Mouse (Mus musculus) hindbrain, postnatal 0 days (tissue): ENCODE measurements around the gene Crtc2. TPM values are rescaled to one million over a fixed set of nuclear protein-coding genes. Genes with fewer than 3 reads are reported as not detected.

ENCODE experiments used
- ATAC-seq: fragments of 200-750 bp; cut with Nextera tagmentation; 2 replicates; pipeline ENCODE4 v1.8.0; 2017; ENCODE audit warnings: mild to moderate bottlenecking, moderate TSS enrichment, moderate library complexity
- DNase-seq: peaks from one replicate; pipeline ENCODE4 v3.0.0-alpha.2; 2015; ENCODE audit warnings: low spot score
- H3K27ac ChIP-seq: fragments of 300-500 bp; sonication (generic); 2 replicates; pipeline ENCODE4 v1.5.1; 2014; ENCODE audit warnings: mild to moderate bottlenecking
- H3K27me3 ChIP-seq: fragments of 300-500 bp; sonication (generic); 2 replicates; pipeline ENCODE4 v1.6.1; 2014; ENCODE audit warnings: low read length, mixed read lengths; ENCODE audit not compliant: insufficient read depth
- H3K36me3 ChIP-seq: fragments of 300-500 bp; sonication (generic); 2 replicates; pipeline ENCODE4 v1.6.1; 2014; ENCODE audit warnings: low read length, mixed read lengths; ENCODE audit not compliant: insufficient read depth
- H3K4me1 ChIP-seq: fragments of 300-500 bp; sonication (generic); 2 replicates; pipeline ENCODE4 v1.6.1; 2014; ENCODE audit warnings: antibody characterized with exemption, low read length, mixed read lengths; ENCODE audit not compliant: insufficient read depth
- H3K4me2 ChIP-seq: fragments of 300-500 bp; sonication (generic); 2 replicates; pipeline ENCODE4 v1.6.1; 2014; ENCODE audit warnings: low read depth, mild to moderate bottlenecking, low read length, moderate library complexity, mixed read lengths
- H3K4me3 ChIP-seq: fragments of 300-500 bp; sonication (generic); 2 replicates; pipeline ENCODE4 v1.5.1; 2014; ENCODE audit warnings: low read length
- H3K9ac ChIP-seq: fragments of 300-500 bp; sonication (generic); replicated peaks from 2 replicates; pipeline ENCODE4 v1.6.1; 2014; ENCODE audit warnings: mild to moderate bottlenecking, low read length, moderate library complexity, mixed read lengths
- H3K9me3 ChIP-seq: fragments of 300-500 bp; sonication (generic); 2 replicates; pipeline ENCODE4 v1.6.1; 2016; ENCODE audit warnings: low read length, mixed read lengths
- CTCF ChIP-seq: IDR thresholded peaks from 2 replicates; pipeline ENCODE4 v1.5.1; 2016; ENCODE audit warnings: antibody characterized with exemption, control low read depth, low read depth
- WGBS: fragments of 180-500 bp; shearing (Covaris S2); extraction: QIAGEN DNeasy Blood & Tissue Kit; methylation state at CpG from one replicate; pipeline ENCODE4 v1.1.7; 2014; 5-methylcytosine and 5-hydroxymethylcytosine counted together
- microRNA-seq, 2 experiments: library from miRNA; unstranded; fragments of <30 nt; microRNA quantifications; one replicate each; pipeline ENCODE4; 2016
- polyA plus RNA-seq: library from polyadenylated mRNA; unstranded; fragments of >200 nt; fragmentation: Nextera tagmentation; extraction: Ambion mirVana; gene quantifications from 2 replicates; pipeline ENCODE4 v1.2.1, GENCODE M21; 2015
- total RNA-seq: library from RNA; depleted of rRNA; stranded (reverse); fragments of >200 nt; gene quantifications from 2 replicates; pipeline ENCODE4 v1.2.3, GENCODE M21; 2014; rRNA removed

Crtc2 gene
- total and polyA plus RNA-seq, 2 experiments from 2014 or later, result 15.4 to 27.0 TPM

DNA sequence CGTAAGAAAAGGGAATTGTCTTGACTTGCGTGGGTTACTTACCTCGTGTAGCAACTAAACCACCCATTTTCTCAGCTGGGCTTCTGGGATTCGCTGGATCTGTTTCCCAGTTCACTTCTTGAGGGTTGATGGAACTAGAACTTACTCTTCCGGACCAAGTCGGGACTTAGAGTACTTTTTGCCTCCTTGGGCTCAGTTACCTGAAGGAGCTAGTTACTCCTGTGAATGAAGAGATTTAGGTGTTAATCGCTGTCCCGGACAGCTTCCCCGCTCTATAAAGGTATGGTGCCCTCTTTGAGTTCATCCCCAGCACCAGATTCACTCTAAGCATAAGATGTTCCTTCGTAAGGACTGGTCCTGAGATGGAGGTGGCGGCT is 40.1 kb downstream of the Crtc2 start:
- H3K27me3 ChIP-seq, result no peaks in the 10 kb centered on the region
- H3K4me1 ChIP-seq, result peaks cover 12% of the 10 kb centered on the region; the same call in 1 of the 2 replicates
- H3K36me3 ChIP-seq, result no peaks in the 10 kb centered on the region
- H3K27ac ChIP-seq, result peak overlapping the region; percentile 96; the same call in 1 of the 2 replicates
- H3K9ac ChIP-seq, result peak overlapping the region; percentile 95
- WGBS, result 2% methylated on average over 11 of the region's 11 CpGs
- peak overlapping the region; percentile 80 for H3K4me3 ChIP-seq
- no peak for TF ChIP-seq CTCF
- ATAC-seq, result no peak
- no peaks in the 10 kb centered on the region for H3K9me3 ChIP-seq
- H3K4me2 ChIP-seq, result peak overlapping the region; percentile 92
- DNase-seq, result peak; percentile 17

DNA sequence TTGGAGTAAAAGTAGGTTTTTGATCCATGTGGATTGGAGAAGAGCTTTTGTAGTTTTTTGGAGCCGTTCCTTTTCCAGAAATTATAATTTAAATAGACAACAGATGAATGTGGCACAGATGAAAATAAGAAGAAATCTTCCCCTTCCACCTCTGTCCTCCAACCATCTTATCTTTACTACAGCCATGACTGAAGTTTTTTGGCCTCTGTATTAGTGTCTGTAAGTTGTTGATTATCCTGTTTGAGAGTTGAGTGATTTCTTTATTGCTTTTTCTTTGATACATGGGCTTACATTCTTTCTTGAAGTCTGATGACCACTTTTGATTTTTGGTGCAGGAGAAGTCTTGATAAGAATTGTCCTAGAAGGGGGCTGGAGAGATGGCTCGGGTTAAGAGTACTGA is 40.7 kb downstream of the Crtc2 start:
- no peaks in the 10 kb centered on the region for H3K36me3 ChIP-seq
- no peak for TF ChIP-seq CTCF
- H3K4me1 ChIP-seq, result peaks cover 12% of the 10 kb centered on the region; the same call in 1 of the 2 replicates
- peak overlapping the region; percentile 92 for H3K4me2 ChIP-seq
- H3K27ac ChIP-seq, result no peak overlapping the region
- ATAC-seq (no peak), DNase-seq (no peak)
- H3K9ac ChIP-seq, result peak overlapping the region; percentile 95; the same call in 1 of the 2 replicates
- 75% methylated on average over 2 of the region's 2 CpGs for WGBS
- no peaks in the 10 kb centered on the region for H3K9me3 ChIP-seq
- peak overlapping the region; percentile 80 for H3K4me3 ChIP-seq
- H3K27me3 ChIP-seq, result no peaks in the 10 kb centered on the region

DNA sequence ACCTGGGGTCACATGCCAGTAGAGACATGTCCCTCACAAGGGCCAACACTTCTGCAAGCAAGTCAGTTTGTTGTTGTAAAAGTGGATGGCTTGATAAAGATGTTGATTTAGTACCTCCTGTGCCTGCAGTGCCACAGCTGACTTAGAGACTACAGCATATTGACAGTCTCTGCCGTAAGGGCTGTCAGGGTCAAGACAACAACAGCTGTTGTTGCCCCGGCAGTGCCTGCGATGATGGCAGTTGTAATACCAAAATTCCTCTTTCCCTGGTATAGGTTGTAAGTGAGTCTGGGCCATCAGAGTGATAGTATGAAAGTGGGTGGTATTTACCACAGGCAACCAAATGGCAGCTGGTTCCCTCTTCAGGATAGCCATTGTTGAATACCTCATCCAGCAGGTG is 51.8 kb downstream of the Crtc2 start:
- no peak for DNase-seq
- no peak for TF ChIP-seq CTCF
- 72% methylated on average over 3 of the region's 3 CpGs for WGBS
- H3K4me1 ChIP-seq, result no peaks in the 10 kb centered on the region
- H3K4me2 ChIP-seq, result no peak overlapping the region
- no peak for ATAC-seq
- H3K4me3 ChIP-seq, result no peak overlapping the region
- H3K9ac ChIP-seq, result no peak overlapping the region
- H3K36me3 ChIP-seq, result no peaks in the 10 kb centered on the region
- no peaks in the 10 kb centered on the region for H3K27me3 ChIP-seq
- H3K9me3 ChIP-seq, result no peaks in the 10 kb centered on the region
- H3K27ac ChIP-seq, result no peak overlapping the region

GRCm38 (mm10) chr3:90309589-90309988 is 55.6 kb downstream of the Crtc2 start:
- H3K36me3 ChIP-seq, result no peaks in the 10 kb centered on the region
- no peak overlapping the region for H3K27ac ChIP-seq
- H3K4me2 ChIP-seq, result no peak overlapping the region
- DNase-seq (no peak), ATAC-seq (no peak)
- H3K27me3 ChIP-seq, result no peaks in the 10 kb centered on the region
- no peak overlapping the region for H3K4me3 ChIP-seq
- no peak overlapping the region for H3K9ac ChIP-seq
- H3K9me3 ChIP-seq, result no peaks in the 10 kb centered on the region
- no peaks in the 10 kb centered on the region for H3K4me1 ChIP-seq
- no peak for TF ChIP-seq CTCF

DNA sequence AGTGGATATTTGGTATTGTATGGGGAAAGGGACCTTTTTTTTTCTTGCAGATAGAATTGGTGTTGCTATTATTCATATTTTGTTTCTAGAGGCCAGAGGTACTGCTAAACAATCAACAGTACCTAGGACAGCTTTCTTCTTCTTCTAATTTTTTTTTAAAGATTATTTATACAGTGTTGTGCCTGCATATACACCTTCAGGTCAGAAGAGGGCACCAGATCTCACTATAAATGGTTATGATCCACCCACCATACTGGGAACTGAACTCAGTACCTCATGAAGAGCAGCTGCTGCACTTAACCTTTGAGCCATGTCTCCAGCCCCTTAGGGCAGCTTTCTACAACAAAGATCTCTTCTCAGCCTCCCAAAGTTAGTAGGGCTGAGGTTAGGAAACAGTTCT is 59.4 kb downstream of the Crtc2 start:
- Histone ChIP-seq H3K4me3 (no peak overlapping the region), H3K36me3 (no peaks in the 10 kb centered on the region), H3K27ac (no peak overlapping the region), H3K9me3 (no peaks in the 10 kb centered on the region), H3K4me1 (no peaks in the 10 kb centered on the region), H3K4me2 (no peak overlapping the region), H3K9ac (no peak overlapping the region), H3K27me3 (no peaks in the 10 kb centered on the region)
- TF ChIP-seq CTCF, result peak; percentile 21
- no peak for DNase-seq
- ATAC-seq, result no peak

Small RNAs within 50 kb of the gene (microRNA-seq; reads per million reads assigned to microRNA genes)
- 0 to 0.18 reads per million in 2 experiments for gene Mir7012

Other genes with a start within 250 kb of the Crtc2 start
- gene 4933434E20Rik, start 202.5 kb upstream of the Crtc2 start, total RNA-seq, result 95.6 and 110 TPM in 2 replicates
- 228 and 254 TPM in 2 replicates for gene 4933434E20Rik, start 202.5 kb upstream of the Crtc2 start, polyA plus RNA-seq
- 83.1 and 102 TPM in 2 replicates for gene Ubap2l, start 201.5 kb upstream of the Crtc2 start, total RNA-seq
- 109 and 113 TPM in 2 replicates for gene Ubap2l, start 201.5 kb upstream of the Crtc2 start, polyA plus RNA-seq
- gene Tpm3, start 181.5 kb upstream of the Crtc2 start, total RNA-seq, result 136 and 142 TPM in 2 replicates
- 300 and 302 TPM in 2 replicates for gene Tpm3, start 181.5 kb upstream of the Crtc2 start, polyA plus RNA-seq
- 0.52 and 0.65 TPM in 2 replicates for gene Nup210l, start 150.0 kb upstream of the Crtc2 start, total RNA-seq
- gene Nup210l, start 150.0 kb upstream of the Crtc2 start, polyA plus RNA-seq, result 0.11 TPM in 2 replicates
- gene Rps27, start 40.5 kb upstream of the Crtc2 start, total RNA-seq, result 2,630 and 2,808 TPM in 2 replicates
- gene Rps27, start 40.5 kb upstream of the Crtc2 start, polyA plus RNA-seq, result 847 and 901 TPM in 2 replicates
- 5.9 and 14.8 TPM in 2 replicates for gene Rab13, start 40.5 kb upstream of the Crtc2 start, total RNA-seq
- 20.6 and 23.5 TPM in 2 replicates for gene Rab13, start 40.5 kb upstream of the Crtc2 start, polyA plus RNA-seq
- 52.5 and 75.6 TPM in 2 replicates for gene Jtb, start 22.6 kb upstream of the Crtc2 start, total RNA-seq
- 115 and 124 TPM in 2 replicates for gene Jtb, start 22.6 kb upstream of the Crtc2 start, polyA plus RNA-seq
- gene Creb3l4, start 10.7 kb upstream of the Crtc2 start, total RNA-seq, result 0.21 and 0.83 TPM in 2 replicates
- 1.2 and 1.4 TPM in 2 replicates for gene Creb3l4, start 10.7 kb upstream of the Crtc2 start, polyA plus RNA-seq
- 97.8 and 105 TPM in 2 replicates for gene Slc39a1, start 6.0 kb upstream of the Crtc2 start, total RNA-seq
- gene Slc39a1, start 6.0 kb upstream of the Crtc2 start, polyA plus RNA-seq, result 70.1 and 72.0 TPM in 2 replicates
- gene Dennd4b, start 11.0 kb downstream of the Crtc2 start, total RNA-seq, result 38.8 and 48.4 TPM in 2 replicates
- gene Dennd4b, start 11.0 kb downstream of the Crtc2 start, polyA plus RNA-seq, result 5.4 and 5.9 TPM in 2 replicates
- gene Gatad2b, start 39.0 kb downstream of the Crtc2 start, total RNA-seq, result 31.5 and 32.1 TPM in 2 replicates
- 13.7 and 14.2 TPM in 2 replicates for gene Gatad2b, start 39.0 kb downstream of the Crtc2 start, polyA plus RNA-seq
- 85.1 and 87.2 TPM in 2 replicates for gene Slc27a3, start 135.8 kb downstream of the Crtc2 start, total RNA-seq
- 28.3 and 30.3 TPM in 2 replicates for gene Slc27a3, start 135.8 kb downstream of the Crtc2 start, polyA plus RNA-seq
- gene Ints3, start 179.5 kb downstream of the Crtc2 start, total RNA-seq, result 58.1 and 71.7 TPM in 2 replicates
- 19.9 and 20.4 TPM in 2 replicates for gene Ints3, start 179.5 kb downstream of the Crtc2 start, polyA plus RNA-seq
- 3.5 and 6.2 TPM in 2 replicates for gene Npr1, start 211.7 kb downstream of the Crtc2 start, total RNA-seq
- 2.8 TPM in 2 replicates for gene Npr1, start 211.7 kb downstream of the Crtc2 start, polyA plus RNA-seq
- 111 and 119 TPM in 2 replicates for gene Ilf2, start 222.0 kb downstream of the Crtc2 start, total RNA-seq
- 177 and 178 TPM in 2 replicates for gene Ilf2, start 222.0 kb downstream of the Crtc2 start, polyA plus RNA-seq
- 49.7 and 52.0 TPM in 2 replicates for gene Snapin, start 236.9 kb downstream of the Crtc2 start, total RNA-seq
- 102 and 106 TPM in 2 replicates for gene Snapin, start 236.9 kb downstream of the Crtc2 start, polyA plus RNA-seq